Mouse (Mus musculus): Measurements from ENCODE around the gene Kremen1. TPM values are rescaled to one million over a fixed set of nuclear protein-coding genes. Genes with fewer than 3 reads are reported as not detected.
A peak's percentile ranks its signal among the peaks of the same experiment; 100 is the strongest.

Gene Kremen1
- polyA plus RNA-seq, 1 experiment from 2014 or later, result 13.3 TPM

DNA sequence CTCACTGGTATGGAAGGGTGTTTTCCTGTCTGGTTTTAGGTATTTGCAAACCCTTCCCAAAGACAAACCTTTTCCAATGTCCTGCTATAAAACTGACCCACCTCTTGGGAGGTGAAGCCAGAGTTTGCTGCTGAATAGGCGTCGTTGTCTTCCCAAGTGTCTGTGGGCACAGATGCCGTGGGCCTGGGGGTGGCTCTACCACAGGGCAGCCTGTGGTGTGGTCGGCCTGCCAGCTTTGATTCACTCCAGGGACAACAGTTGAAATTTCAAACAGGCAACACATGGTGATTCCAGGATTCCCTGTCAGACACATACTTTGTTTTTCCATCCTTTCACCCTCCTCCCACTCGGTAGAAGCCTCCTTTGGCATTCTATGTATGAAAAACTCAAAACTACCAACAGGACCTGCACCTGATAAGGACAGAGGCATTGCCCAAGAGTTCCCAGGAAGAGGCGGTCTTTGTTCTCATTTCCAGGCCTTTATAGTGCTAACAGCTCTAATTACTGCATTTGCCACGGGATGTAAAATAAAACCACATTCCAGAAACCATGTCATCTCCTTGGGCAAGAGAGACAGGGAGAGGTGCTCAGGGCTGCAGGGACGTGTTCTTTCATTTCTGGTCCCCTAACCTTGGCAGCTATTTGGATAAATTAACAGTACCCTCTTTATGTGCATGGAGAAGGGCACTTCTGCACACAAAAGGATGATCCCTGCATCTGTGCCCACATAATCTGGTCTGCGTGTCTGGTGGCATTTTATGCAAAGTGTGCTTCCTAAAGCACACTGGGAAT lies 10.1 kb upstream of the Kremen1 start:
- Histone ChIP-seq H3K9me3 (ENCODE audit: low read length) (no peaks in the 10 kb centered on the region), H3K36me3 (ENCODE audit: insufficient read depth, low read length) (no peaks in the 10 kb centered on the region), H3K27ac (ENCODE audit: low read length) (no peak overlapping the region), H3K4me3 (ENCODE audit: low read depth, low read length) (no peak overlapping the region), H3K27me3 (replicated peaks; ENCODE audit: insufficient read depth, low read length) (no peaks in the 10 kb centered on the region), H3K4me1 (ENCODE audit: insufficient read depth, low read depth, low read length) (no peaks in the 10 kb centered on the region), H3K4me2 (replicated peaks; ENCODE audit: low read depth, low read length) (no peak overlapping the region), H3K9ac (replicated peaks; ENCODE audit: low read depth) (no peak overlapping the region)
- WGBS, result 54% methylated on average over 9 of the region's 9 CpGs
- DNase-seq (ENCODE audit: low spot score) (peak; percentile 36), ATAC-seq (no peak)
- TF ChIP-seq CTCF (IDR thresholded peaks at IDR 0.05) (no peak), EP300 (IDR thresholded peaks at IDR 0.05) (no peak)

DNA sequence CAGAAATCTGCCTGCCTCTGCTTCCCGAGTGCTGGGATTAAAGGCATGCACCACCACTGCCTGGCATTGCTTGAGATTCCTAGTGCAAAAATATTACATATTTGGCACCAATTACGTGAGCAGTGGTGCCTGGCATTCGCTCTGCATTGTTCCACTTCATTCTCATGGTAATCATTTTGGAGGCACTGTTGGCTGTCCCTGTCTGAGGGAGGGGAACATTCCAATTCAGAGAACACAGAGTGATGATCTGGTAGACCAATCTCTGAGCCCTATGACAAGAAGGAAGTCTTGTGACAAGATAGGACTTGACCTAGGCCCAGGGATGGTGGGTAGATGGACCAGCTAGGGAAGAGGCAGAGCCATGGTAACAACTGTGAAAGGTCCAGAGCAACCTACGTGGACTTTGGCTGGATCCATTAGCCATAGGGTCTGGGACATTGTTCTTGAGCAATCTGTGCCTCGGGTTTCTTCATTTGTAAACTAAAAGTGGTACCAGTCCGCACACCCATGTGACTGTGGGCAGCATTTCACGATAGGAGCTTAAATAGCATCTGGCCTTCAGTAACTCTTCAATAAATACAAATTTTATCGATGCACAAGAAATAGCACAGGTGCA lies 8.6 kb upstream of the Kremen1 start:
- Histone ChIP-seq H3K27ac (ENCODE audit: low read length) (no peak overlapping the region), H3K27me3 (replicated peaks; ENCODE audit: insufficient read depth, low read length) (no peaks in the 10 kb centered on the region), H3K4me1 (ENCODE audit: insufficient read depth, low read depth, low read length) (no peaks in the 10 kb centered on the region), H3K9ac (replicated peaks; ENCODE audit: low read depth) (no peak overlapping the region), H3K4me3 (ENCODE audit: low read depth, low read length) (no peak overlapping the region), H3K4me2 (replicated peaks; ENCODE audit: low read depth, low read length) (no peak overlapping the region), H3K36me3 (ENCODE audit: insufficient read depth, low read length) (no peaks in the 10 kb centered on the region), H3K9me3 (ENCODE audit: low read length) (no peaks in the 10 kb centered on the region)
- DNase-seq (ENCODE audit: low spot score) (no peak), ATAC-seq (no peak)
- TF ChIP-seq CTCF (IDR thresholded peaks at IDR 0.05) (no peak), EP300 (IDR thresholded peaks at IDR 0.05) (no peak)
- WGBS, result 84% methylated on average over 8 of the region's 8 CpGs

DNA sequence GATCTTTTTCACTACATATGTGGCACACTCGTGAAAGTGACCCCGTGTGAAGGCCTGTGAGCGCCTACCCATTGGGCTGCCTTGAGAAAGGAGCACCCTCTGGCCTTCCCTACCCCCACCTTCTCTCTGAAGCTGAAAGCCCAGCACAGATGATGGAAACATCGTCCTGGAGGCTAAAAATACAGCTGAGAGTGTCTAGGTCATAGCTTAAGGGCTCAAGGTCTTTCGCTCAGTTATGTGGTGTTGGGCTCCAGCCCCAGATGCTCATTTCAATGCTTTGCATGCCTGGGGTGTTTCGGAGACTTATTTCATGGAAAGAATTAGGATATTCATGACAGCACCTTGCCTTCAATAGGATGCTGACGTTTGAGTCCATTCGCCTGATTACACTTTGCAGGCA lies 4.4 kb upstream of the Kremen1 start:
- DNase-seq (ENCODE audit: low spot score) (no peak), ATAC-seq (no peak)
- WGBS, result 78% methylated on average over 8 of the region's 8 CpGs
- Histone ChIP-seq H3K4me1 (ENCODE audit: insufficient read depth, low read depth, low read length) (peaks cover 1% of the 10 kb centered on the region; the same call in 1 of the 2 replicates), H3K4me2 (replicated peaks; ENCODE audit: low read depth, low read length) (no peak overlapping the region), H3K27me3 (replicated peaks; ENCODE audit: insufficient read depth, low read length) (no peaks in the 10 kb centered on the region), H3K27ac (ENCODE audit: low read length) (no peak overlapping the region), H3K4me3 (ENCODE audit: low read depth, low read length) (no peak overlapping the region), H3K9me3 (ENCODE audit: low read length) (no peaks in the 10 kb centered on the region), H3K9ac (replicated peaks; ENCODE audit: low read depth) (no peak overlapping the region), H3K36me3 (ENCODE audit: insufficient read depth, low read length) (no peaks in the 10 kb centered on the region)
- no peak for TF ChIP-seq CTCF (IDR thresholded peaks at IDR 0.05)
- no peak for TF ChIP-seq EP300 (IDR thresholded peaks at IDR 0.05)

DNA sequence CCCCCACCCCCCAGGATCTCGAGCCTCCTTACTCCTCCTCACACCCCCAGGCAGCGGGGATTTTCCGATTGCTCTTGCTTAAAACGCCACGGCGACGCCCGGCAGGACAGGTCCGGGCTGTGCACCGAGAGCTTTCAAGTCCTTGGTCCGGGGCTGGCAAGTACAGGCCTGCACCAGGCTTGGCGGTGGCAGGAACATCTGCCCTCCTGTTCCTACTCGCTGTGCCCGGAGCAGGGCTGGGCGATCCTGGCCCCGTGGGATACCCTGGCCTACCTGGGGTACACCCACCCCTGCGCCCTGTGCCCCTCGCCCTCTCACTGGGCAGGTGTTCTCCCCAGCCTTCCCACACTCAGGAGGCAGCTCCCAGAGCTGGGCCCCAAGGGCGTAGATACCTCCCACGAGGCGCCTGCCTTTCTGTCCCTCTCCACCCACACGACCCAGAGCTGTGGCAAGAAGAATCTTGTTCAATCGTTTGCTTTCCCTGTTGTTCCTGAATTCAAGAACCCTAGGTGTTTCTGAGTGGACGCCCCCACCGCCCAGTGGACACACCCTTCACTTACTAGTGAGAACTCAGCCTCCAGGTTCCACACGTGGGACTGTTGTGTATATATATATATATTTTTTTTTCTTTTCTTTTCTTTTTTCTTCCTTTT lies 1.8 kb upstream of the Kremen1 start:
- peak overlapping the region; percentile 59; the same call in 1 of the 2 replicates for H3K27ac ChIP-seq (ENCODE audit: low read length)
- no peaks in the 10 kb centered on the region for H3K27me3 ChIP-seq (replicated peaks; ENCODE audit: insufficient read depth, low read length)
- no peak overlapping the region for H3K4me3 ChIP-seq (ENCODE audit: low read depth, low read length)
- no peak overlapping the region for H3K9ac ChIP-seq (replicated peaks; ENCODE audit: low read depth)
- H3K36me3 ChIP-seq (ENCODE audit: insufficient read depth, low read length), result no peaks in the 10 kb centered on the region
- no peaks in the 10 kb centered on the region for H3K9me3 ChIP-seq (ENCODE audit: low read length)
- no peak overlapping the region for H3K4me2 ChIP-seq (replicated peaks; ENCODE audit: low read depth, low read length)
- DNase-seq (ENCODE audit: low spot score), result peak; percentile 42
- TF ChIP-seq EP300 (IDR thresholded peaks at IDR 0.05), result no peak
- TF ChIP-seq CTCF (IDR thresholded peaks at IDR 0.05), result no peak
- 37% methylated on average over 26 of the region's 26 CpGs for WGBS
- ATAC-seq, result peak; percentile 2; the same call in 1 of the 2 replicates
- H3K4me1 ChIP-seq (ENCODE audit: insufficient read depth, low read depth, low read length), result peaks cover 5% of the 10 kb centered on the region; the same call in 1 of the 2 replicates

DNA sequence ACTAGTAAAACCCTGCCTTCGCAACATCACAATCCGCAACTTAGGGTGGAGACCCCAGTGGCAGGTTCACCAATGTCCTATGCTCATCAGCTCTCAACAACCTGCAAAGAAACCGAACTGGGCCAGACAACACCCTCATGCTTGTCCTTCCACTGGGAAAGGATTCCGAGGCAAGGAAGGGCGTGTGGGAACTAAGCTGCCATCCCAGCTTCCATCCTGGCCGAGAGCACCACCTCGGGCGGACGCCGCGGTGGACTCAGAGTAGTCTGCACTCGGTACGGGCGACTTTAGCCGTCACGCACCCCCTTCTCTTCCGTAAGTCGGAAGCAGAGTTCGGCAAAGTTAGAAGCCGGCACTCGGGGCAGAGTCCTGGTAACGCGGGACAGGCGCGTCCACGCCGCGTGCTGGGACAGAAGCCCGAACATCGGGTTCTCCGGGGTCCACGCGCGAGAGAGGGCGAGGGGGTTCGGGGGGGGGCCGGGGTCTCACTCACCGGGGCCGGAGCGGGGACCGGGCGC lies 357 bp downstream of the Kremen1 start:
- peaks cover 10% of the 10 kb centered on the region; the same call in 1 of the 2 replicates for H3K4me1 ChIP-seq (ENCODE audit: insufficient read depth, low read depth, low read length)

More for the DNA sequence above, 357 bp downstream of the Kremen1 start:
- DNase-seq (ENCODE audit: low spot score) (peak; percentile 65), ATAC-seq (peak; percentile 48)
- Histone ChIP-seq H3K4me3 (ENCODE audit: low read depth, low read length) (peak overlapping the region; percentile 95), H3K4me2 (replicated peaks; ENCODE audit: low read depth, low read length) (peak overlapping the region; percentile 66), H3K27ac (ENCODE audit: low read length) (peak overlapping the region; percentile 90), H3K36me3 (ENCODE audit: insufficient read depth, low read length) (no peaks in the 10 kb centered on the region), H3K9ac (replicated peaks; ENCODE audit: low read depth) (peak overlapping the region; percentile 88), H3K9me3 (ENCODE audit: low read length) (no peaks in the 10 kb centered on the region), H3K27me3 (replicated peaks; ENCODE audit: insufficient read depth, low read length) (no peaks in the 10 kb centered on the region)
- under 1% methylated on average over 33 of the region's 42 CpGs for WGBS
- peak; percentile 27 for TF ChIP-seq CTCF (IDR thresholded peaks at IDR 0.05)
- no peak for TF ChIP-seq EP300 (IDR thresholded peaks at IDR 0.05)
